Mouse (Mus musculus): Measurements from ENCODE around the gene Gna12. TPM values are rescaled to one million over a fixed set of nuclear protein-coding genes. Genes with fewer than 3 reads are reported as not detected.
A peak's percentile ranks its signal among the peaks of the same experiment; 100 is the strongest.

Gna12 gene
- polyA plus RNA-seq, 1 experiment, result 36.2 TPM

DNA sequence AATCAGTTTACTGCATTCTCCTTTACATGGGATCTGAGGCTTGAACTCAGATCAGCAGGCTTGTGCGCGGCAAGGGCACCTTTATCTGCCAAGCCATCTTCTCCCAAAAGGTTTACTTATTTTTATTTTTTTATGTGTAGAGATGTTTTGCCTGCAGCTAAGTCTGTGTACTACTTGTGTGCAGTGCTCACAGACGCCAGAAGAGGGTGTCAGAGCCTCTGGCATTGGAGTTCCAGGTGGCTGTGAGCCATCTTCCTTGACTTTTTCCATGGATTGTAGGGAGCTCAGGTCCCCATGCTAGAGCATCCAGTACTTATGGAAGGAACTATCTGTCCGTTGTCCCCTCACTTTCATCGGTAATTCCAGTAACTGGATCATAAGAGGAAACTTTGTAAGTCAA is 29.5 kb upstream of the Gna12 start:
- H3K36me3 ChIP-seq (ENCODE audit: control insufficient read depth, insufficient read depth, low read length), result no peaks in the 10 kb centered on the region
- no peak overlapping the region for H3K27ac ChIP-seq (ENCODE audit: control insufficient read depth, insufficient read depth, low read depth, low read length)
- no peak overlapping the region for H3K4me3 ChIP-seq (ENCODE audit: control insufficient read depth, low read depth, low read length)
- H3K4me1 ChIP-seq (ENCODE audit: control insufficient read depth, insufficient read depth, low read length), result no peaks in the 10 kb centered on the region
- no peak for TF ChIP-seq POLR2A (IDR thresholded peaks at IDR 0.05; ENCODE audit: control insufficient read depth, low read depth, low read length)
- no peaks in the 10 kb centered on the region for H3K27me3 ChIP-seq (ENCODE audit: control insufficient read depth, insufficient read depth, low read length)

DNA sequence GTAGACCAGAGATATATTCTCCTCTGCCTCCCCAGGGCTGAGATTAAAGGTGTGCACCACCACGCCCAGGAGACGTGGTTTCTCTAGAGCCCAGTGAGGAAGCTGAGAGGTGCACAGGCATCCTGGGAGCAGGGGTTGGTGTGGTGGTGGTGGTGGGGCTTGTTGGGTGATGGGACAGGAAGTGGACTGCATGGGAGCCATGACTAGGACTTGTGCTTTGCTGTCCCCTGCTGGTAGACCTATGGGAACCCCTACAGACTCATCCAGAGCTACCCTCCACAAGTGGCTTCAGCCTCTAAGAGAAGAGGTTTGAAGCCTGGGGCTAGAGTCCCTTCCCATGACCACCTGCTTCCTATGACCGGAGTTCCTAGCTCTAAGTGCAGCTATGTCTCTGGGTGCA is 28.1 kb upstream of the Gna12 start:
- Histone ChIP-seq H3K36me3 (ENCODE audit: control insufficient read depth, insufficient read depth, low read length) (no peaks in the 10 kb centered on the region), H3K27ac (ENCODE audit: control insufficient read depth, insufficient read depth, low read depth, low read length) (no peak overlapping the region), H3K4me3 (ENCODE audit: control insufficient read depth, low read depth, low read length) (no peak overlapping the region), H3K4me1 (ENCODE audit: control insufficient read depth, insufficient read depth, low read length) (no peaks in the 10 kb centered on the region), H3K27me3 (ENCODE audit: control insufficient read depth, insufficient read depth, low read length) (no peaks in the 10 kb centered on the region)
- TF ChIP-seq CTCF (IDR thresholded peaks at IDR 0.05; ENCODE audit: control insufficient read depth, insufficient read depth, insufficient replicate concordance, low read depth, low read length) (no peak), POLR2A (IDR thresholded peaks at IDR 0.05; ENCODE audit: control insufficient read depth, low read depth, low read length) (no peak)

DNA sequence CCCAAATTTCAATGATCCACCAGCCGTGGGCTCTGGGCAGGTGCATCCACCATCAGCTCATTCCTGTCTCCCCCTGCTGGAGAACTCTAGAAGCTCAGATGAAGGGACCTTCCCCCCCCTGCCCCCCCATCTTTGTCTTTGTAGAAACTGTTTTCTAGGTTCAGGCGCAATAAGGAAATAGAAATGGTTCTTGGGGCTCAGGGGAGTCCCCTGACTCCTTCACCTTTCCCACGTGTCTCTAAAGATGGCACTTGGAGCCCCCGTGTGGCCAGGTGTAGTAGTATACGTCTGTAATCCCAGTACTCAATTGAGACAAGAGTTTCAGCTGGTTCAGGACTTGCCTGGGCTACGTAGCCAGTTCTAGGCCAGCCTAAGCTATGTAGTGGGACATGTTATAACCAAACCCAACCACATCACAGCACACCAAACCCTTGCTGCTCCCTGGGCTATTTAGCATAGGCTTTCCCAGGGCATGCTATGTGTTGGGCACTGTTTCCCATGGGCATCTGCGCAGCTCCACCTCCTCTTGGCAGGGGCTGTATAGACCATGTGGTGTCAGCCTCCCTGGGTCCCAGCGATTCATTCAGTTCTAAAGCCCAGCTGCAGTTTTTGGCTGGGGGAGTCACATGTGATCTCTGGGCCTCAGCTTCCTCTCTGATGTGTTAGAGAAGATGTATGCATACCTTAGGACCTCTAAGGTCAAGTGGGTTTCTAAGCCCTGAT is 27.4 kb upstream of the Gna12 start:
- Histone ChIP-seq H3K27me3 (ENCODE audit: control insufficient read depth, insufficient read depth, low read length) (no peaks in the 10 kb centered on the region), H3K36me3 (ENCODE audit: control insufficient read depth, insufficient read depth, low read length) (no peaks in the 10 kb centered on the region), H3K27ac (ENCODE audit: control insufficient read depth, insufficient read depth, low read depth, low read length) (no peak overlapping the region), H3K4me1 (ENCODE audit: control insufficient read depth, insufficient read depth, low read length) (no peaks in the 10 kb centered on the region), H3K4me3 (ENCODE audit: control insufficient read depth, low read depth, low read length) (no peak overlapping the region)
- TF ChIP-seq POLR2A (IDR thresholded peaks at IDR 0.05; ENCODE audit: control insufficient read depth, low read depth, low read length), result no peak
- 0 out of 2 replicates have a peak, but pooled peaks have one; percentile 19 for TF ChIP-seq CTCF (IDR thresholded peaks at IDR 0.05; ENCODE audit: control insufficient read depth, insufficient read depth, insufficient replicate concordance, low read depth, low read length)

DNA sequence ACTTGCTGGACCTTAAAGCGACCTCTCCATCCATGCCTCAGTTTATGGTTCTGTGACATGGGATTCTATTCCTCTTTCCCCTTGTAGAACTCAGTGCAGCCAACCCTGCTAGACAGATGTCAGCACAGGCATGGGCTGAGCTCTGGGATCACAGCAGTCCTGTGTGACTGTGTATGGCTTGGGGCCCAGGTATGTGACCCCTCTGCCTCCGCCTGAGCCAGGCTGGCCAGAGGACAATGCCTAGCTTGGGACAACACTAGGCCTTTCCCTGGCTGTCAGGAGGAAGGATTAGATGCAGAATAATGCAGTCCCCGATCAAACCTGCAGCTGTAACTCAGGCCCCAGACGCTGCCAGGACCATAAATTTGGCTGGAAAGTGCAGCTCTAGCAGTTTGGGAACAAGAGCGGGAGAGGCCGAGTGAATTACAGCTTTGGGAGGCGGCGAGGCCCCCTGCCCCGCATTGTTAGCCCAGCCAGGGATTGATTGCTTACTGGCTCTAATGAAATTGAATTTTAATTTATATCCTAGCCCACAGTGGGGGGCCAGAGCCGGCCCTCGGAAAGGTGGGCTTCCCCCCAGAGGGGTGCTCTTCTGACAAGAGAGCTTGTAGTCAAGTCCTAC is 25.8 kb upstream of the Gna12 start:
- no peaks in the 10 kb centered on the region for H3K27me3 ChIP-seq (ENCODE audit: control insufficient read depth, insufficient read depth, low read length)
- H3K4me1 ChIP-seq (ENCODE audit: control insufficient read depth, insufficient read depth, low read length), result no peaks in the 10 kb centered on the region
- H3K36me3 ChIP-seq (ENCODE audit: control insufficient read depth, insufficient read depth, low read length), result no peaks in the 10 kb centered on the region
- H3K27ac ChIP-seq (ENCODE audit: control insufficient read depth, insufficient read depth, low read depth, low read length), result no peak overlapping the region
- H3K4me3 ChIP-seq (ENCODE audit: control insufficient read depth, low read depth, low read length), result no peak overlapping the region
- TF ChIP-seq CTCF (IDR thresholded peaks at IDR 0.05; ENCODE audit: control insufficient read depth, insufficient read depth, insufficient replicate concordance, low read depth, low read length) (no peak), POLR2A (IDR thresholded peaks at IDR 0.05; ENCODE audit: control insufficient read depth, low read depth, low read length) (no peak)

DNA sequence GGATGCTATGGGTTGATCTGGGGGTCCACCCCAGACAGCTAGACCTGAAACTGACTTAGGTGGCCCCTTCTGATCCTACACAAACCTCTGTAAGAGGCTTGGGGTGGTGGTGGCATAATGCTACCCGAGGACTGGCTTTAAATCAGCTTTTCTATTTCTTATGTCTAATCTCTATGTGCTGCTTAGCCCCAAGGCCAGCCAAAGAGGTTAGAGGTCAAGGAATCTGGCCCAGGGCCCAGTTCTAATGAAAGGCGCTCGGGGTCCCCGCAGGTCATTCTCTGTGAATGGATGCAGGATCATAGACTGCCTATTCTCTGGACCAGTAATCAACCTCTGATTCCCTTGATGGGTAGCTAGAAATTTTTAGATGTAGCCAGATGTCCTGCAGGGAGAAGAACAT is 24.5 kb upstream of the Gna12 start:
- no peak overlapping the region for H3K4me3 ChIP-seq (ENCODE audit: control insufficient read depth, low read depth, low read length)
- no peaks in the 10 kb centered on the region for H3K4me1 ChIP-seq (ENCODE audit: control insufficient read depth, insufficient read depth, low read length)
- TF ChIP-seq POLR2A (IDR thresholded peaks at IDR 0.05; ENCODE audit: control insufficient read depth, low read depth, low read length) (no peak), CTCF (IDR thresholded peaks at IDR 0.05; ENCODE audit: control insufficient read depth, insufficient read depth, insufficient replicate concordance, low read depth, low read length) (no peak)
- no peak overlapping the region for H3K27ac ChIP-seq (ENCODE audit: control insufficient read depth, insufficient read depth, low read depth, low read length)
- H3K27me3 ChIP-seq (ENCODE audit: control insufficient read depth, insufficient read depth, low read length), result no peaks in the 10 kb centered on the region
- no peaks in the 10 kb centered on the region for H3K36me3 ChIP-seq (ENCODE audit: control insufficient read depth, insufficient read depth, low read length)

DNA sequence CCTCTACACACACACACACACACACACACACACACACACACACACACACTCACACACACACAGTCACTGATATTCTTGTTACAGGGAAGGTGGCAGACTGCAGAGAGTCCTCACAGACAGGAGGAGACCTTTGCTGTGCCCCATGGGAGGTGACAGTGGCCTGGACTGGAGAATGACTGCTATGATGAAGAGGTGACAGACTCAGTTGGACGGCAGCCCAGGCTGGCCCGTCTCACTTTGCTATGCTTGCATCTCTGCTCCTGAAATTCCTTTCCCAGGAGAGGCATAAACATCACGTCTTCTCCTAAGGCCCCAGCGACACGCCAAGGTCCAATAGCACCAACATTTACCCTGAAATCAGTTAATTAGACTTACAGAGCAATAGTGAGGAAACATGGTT is 23.5 kb upstream of the Gna12 start:
- Histone ChIP-seq H3K4me3 (ENCODE audit: control insufficient read depth, low read depth, low read length) (no peak overlapping the region), H3K36me3 (ENCODE audit: control insufficient read depth, insufficient read depth, low read length) (no peaks in the 10 kb centered on the region), H3K27me3 (ENCODE audit: control insufficient read depth, insufficient read depth, low read length) (no peaks in the 10 kb centered on the region), H3K4me1 (ENCODE audit: control insufficient read depth, insufficient read depth, low read length) (no peaks in the 10 kb centered on the region), H3K27ac (ENCODE audit: control insufficient read depth, insufficient read depth, low read depth, low read length) (no peak overlapping the region)
- TF ChIP-seq CTCF (IDR thresholded peaks at IDR 0.05; ENCODE audit: control insufficient read depth, insufficient read depth, insufficient replicate concordance, low read depth, low read length) (no peak), POLR2A (IDR thresholded peaks at IDR 0.05; ENCODE audit: control insufficient read depth, low read depth, low read length) (no peak)

DNA sequence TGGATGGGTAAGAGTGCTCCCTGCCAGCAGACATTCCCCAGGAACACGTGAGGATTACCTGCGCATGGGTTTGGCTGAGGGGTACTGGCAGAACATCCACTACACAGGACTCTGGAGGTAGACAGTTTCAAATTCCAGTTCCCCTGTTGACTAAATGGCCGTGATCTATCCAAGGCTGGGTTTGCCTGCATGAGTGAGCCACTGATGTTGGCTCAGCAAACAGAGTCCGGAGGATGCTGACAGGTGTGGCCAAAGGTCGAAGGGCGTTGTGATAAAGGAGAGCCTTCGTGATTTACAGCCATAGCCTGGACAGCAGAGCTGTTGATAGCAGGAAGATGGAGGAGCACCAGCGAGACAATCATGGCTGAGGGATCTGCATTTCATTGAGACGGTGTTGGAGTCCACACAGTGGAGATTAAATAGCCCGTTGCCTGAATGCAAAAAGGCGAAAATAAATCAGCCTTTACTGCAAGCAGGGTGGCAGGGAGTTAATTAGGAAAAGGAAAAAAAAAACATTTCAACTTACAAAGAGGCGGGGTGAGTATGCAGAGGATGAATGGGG is 22.3 kb upstream of the Gna12 start:
- H3K4me3 ChIP-seq (ENCODE audit: control insufficient read depth, low read depth, low read length), result no peak overlapping the region
- TF ChIP-seq POLR2A (IDR thresholded peaks at IDR 0.05; ENCODE audit: control insufficient read depth, low read depth, low read length), result no peak
- no peak for TF ChIP-seq CTCF (IDR thresholded peaks at IDR 0.05; ENCODE audit: control insufficient read depth, insufficient read depth, insufficient replicate concordance, low read depth, low read length)
- no peaks in the 10 kb centered on the region for H3K36me3 ChIP-seq (ENCODE audit: control insufficient read depth, insufficient read depth, low read length)
- no peak overlapping the region for H3K27ac ChIP-seq (ENCODE audit: control insufficient read depth, insufficient read depth, low read depth, low read length)
- no peaks in the 10 kb centered on the region for H3K4me1 ChIP-seq (ENCODE audit: control insufficient read depth, insufficient read depth, low read length)
- H3K27me3 ChIP-seq (ENCODE audit: control insufficient read depth, insufficient read depth, low read length), result no peaks in the 10 kb centered on the region

All from testis, adult 2 months (tissue).